Mouse (Mus musculus): ENCODE measurements at regions not wholly inside any gene's neighbourhood (a gene's known extent, or its start where the extent isn't known, plus 50 kb on each side); places are given as distances from the start of the nearest gene placed in this dataset.

DNA sequence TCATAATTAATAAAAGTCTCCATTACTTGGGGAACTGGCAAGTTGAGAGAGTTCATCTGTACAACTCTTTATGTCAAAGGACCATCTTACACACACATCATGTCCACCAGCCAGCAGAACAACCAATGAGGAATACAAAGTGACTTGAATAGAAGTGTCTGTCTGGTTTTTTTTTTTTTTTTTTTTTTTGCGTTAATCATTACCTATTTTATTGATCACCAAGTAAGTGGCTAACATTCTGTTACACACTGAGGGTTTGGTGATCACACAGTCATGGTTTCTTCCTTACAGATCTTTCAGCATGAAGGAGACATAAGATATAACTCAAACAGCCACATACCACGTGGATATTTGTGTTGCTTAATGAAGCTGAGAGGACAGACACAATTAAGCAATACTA is 147.6 kb upstream of the Adamts3 start:
- DNase-seq (ENCODE audit: low spot score in 2 of 2), result no peak

DNA sequence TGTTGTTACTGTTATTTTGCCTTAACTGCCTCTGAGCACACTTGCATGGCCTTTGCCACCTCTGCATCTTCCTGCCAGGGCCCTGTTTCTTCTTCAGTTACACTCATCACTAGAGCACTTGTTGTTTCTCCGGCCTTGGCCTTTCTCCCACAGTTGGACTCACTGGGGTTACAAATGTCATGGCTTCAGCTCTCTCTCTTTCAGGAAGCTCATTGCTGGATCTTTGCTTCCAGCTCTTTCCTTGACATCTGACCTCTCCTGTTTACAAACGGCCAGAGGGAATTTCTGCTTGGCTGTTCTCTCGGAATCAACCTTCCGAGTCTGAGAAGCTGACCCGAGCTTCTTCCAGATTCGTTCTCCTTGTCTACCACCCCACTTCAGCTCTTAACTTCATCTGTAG is 146.6 kb upstream of the Adamts3 start:
- DNase-seq (ENCODE audit: low spot score in 2 of 2), result no peak

DNA sequence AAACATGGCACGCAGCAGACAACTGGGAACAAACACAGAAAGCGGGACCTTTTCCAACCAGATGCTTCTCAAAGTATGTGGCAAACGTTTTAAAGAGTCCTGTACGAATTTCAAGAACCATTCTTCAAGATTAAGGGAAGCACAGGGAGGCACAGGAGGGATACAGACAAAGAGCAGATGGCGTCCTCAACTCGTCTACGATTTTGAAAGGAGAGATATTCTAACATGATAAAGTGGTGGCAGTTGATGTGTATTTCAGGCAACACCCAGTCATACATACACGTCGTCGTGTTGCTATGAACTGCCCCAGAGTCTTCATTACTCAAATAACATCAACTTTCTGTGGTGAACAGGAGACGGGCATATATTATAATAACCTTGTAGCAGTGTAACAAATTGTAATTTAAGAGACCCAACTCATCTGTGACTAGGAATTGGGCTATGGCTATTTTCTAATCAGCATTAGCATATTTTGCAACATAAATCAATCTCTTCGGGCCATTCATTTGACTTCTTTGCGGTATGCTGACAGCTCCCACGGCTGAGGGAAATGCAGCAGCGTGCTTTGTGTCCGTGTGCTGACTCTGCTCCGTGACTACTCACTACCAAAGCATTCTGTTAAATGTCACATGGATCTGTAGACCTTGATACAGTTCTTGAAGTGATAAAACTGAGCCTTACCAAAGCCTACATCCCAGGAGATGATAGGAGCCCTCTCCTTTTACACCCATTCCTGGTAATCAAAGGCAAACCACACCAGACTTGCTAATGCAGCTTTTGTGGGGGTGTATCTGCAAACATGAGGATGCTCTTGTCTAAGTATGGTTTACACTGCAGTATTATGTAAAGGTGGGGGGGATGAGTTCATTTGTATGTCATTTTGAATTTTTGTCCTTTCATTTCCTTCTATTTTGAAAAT is 144.0 kb upstream of the Adamts3 start:
- DNase-seq (ENCODE audit: low spot score in 2 of 2), result peak in 1 of 2 experiments; percentile 16

DNA sequence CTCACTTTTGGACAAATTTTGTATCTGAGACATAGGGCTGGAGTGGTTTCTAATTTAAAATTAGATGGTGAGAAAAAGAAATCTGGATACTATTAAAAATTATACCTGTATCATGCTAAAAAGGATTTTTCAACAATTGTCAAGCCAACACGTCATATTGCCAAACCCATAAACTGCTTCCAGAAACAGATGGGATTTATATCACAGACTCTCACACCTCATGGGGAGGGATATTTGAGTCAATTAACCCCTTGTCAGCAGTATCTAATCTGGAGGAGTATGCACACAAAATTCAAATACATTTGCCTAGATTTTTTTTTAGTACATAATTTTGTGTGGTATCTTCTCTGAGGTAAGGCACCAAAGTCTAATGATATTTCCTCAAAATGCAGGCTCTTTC is 138.3 kb upstream of the Adamts3 start:
- no peak for DNase-seq (ENCODE audit: low spot score in 2 of 2)

DNA sequence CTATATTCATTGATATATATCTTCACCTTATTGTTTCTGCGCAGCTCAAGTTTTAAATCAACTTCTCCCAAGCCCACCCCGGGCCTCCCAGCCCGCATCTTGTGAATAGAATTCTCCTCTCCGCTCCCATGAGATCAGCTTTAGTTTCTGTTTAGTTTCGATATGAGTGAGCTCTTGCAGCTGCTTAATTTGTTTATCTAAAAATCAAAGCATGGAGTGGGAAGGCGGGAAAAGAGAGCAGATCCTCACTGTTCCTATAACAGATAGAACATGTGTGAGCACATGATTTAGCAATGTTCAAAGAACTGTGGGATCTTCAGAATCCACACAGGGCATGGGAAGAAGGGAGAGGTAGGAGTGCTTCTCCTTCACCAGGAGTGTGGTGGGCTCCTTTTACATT is 117.6 kb upstream of the Adamts3 start:
- DNase-seq (ENCODE audit: low spot score in 2 of 2), result no peak

DNA sequence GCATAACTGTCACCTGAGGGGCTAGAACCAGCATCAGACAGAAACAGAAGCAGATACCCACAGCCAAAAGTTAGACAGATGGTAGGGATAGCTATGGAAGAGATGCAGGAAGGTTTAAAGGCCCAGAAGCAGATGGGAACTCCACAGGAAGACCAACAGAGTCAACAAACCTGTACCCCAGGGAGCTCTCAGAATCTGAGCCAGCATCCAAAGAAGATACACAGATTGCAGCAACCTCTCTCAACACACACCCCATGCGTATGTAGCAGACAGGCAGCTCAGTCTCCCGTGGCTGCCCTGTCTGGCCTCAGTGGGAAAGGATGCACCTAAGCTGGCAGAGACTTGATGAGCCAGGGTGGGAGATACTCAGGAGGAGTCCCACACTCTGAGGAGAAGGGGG is 108.4 kb upstream of the Adamts3 start:
- no peak for DNase-seq (ENCODE audit: low spot score in 2 of 2)

DNA sequence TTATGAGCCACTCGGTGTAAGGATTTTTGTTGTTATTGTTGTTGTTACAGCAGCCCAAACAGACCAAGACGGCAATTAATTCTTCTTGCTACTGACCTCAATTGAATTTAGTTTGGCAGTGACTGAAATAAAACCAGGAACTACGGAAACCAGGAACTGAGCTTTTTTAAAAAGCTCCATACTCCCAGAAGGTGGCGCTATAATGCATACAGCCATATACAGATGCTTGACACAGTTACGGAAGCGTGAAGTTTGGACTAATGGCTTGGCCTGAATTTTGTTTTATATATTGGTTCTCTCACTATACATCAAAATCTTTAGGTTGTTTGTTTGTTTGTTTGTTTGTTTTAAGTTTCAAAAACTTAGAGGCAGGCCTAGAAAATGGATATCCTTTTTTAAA is 98.5 kb upstream of the Adamts3 start:
- no peak for DNase-seq (ENCODE audit: low spot score in 2 of 2)

DNA sequence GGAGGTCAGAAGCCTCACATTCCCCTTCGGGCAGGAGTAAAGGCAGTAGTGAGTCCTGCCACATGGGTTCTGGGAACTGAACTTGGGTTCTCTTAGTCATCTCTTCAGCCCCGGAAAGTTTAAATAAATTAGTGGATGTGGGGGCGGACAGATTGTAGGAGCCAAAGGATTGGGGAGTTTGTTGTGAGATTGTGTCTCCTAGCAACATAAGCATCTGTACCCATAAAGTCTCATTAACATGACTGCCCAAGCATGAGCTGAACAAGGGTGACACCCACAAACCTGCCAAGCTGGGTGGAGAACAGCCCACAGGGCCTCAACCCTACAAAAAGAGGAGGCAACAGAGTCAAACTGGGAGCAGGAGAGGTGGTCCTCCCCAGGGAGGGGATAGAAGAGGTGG is 97.1 kb upstream of the Adamts3 start:
- peak; percentile 4 to 20 for DNase-seq (ENCODE audit: low spot score in 2 of 2)

DNA sequence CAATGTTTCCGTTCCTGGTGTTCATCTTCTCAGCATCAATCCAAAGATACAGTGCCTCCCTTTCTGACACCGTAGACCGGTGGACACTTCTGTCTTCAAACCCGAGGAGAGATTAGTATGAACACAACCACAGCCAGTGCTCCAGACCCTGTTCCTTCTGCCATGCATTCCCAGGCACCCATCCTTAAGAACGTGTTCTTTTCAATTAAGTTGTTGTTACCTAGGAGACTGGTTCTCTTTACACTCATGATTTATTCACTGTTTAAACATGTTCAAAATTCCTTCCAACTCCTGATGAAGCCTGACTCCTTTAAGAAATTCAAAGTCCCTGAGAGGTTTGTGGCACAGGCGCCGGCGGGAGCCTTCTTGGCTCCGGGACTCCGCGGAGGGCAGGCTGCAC is 69.5 kb upstream of the Adamts3 start:
- DNase-seq (ENCODE audit: low spot score in 2 of 2), result no peak

DNA sequence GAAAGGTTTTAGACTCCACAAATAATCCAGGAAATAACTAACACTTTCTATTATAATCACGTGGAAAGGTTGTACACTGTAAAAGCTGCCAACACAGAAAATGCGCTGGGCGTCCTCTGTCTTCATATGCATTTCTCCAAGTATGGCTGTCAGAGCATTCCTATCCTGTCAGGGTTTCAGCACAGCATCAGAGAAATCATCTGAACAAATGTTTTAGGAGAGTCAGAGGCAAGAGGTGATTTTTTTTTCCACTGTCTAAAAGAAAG is 62.5 kb upstream of the Adamts3 start:
- no peak for DNase-seq (ENCODE audit: low spot score in 2 of 2)

DNA sequence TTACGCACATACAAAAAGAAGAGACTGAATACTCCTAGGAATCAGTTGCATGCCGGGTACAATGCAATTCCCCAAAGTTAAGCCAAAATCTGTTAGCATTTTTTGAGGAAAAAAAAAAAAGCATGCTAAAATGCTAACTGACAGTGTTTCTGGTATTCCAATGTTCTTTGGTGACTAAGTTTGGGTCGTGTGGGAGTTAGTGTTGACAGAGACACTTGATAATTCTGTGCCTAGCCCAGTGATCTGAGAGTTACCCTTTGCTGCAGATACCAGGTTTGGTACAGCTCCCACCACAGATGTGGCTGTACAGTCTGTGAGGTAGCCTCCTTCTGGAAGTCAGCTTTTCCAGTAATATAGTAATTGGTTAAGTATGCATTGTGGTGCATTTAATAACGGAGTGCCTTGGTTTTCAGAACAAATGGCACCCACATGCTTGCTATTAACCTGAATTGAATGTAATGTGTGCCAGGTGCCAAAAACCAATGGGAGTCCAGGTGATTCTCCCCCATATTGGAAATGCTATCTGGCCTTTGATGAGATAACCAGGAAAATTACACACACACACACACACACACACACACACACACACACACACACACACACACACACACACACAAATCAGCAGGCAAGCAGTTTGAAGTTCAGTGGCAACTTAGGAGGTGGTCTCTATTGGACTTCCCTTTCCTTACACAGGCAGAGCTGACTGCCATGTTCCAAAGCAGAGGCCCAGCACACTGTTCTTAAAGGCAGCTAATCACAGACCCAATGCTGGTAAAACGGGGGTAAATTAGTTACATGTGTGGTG is 61.9 kb upstream of the Adamts3 start:
- DNase-seq (ENCODE audit: low spot score in 2 of 2), result no peak

DNA sequence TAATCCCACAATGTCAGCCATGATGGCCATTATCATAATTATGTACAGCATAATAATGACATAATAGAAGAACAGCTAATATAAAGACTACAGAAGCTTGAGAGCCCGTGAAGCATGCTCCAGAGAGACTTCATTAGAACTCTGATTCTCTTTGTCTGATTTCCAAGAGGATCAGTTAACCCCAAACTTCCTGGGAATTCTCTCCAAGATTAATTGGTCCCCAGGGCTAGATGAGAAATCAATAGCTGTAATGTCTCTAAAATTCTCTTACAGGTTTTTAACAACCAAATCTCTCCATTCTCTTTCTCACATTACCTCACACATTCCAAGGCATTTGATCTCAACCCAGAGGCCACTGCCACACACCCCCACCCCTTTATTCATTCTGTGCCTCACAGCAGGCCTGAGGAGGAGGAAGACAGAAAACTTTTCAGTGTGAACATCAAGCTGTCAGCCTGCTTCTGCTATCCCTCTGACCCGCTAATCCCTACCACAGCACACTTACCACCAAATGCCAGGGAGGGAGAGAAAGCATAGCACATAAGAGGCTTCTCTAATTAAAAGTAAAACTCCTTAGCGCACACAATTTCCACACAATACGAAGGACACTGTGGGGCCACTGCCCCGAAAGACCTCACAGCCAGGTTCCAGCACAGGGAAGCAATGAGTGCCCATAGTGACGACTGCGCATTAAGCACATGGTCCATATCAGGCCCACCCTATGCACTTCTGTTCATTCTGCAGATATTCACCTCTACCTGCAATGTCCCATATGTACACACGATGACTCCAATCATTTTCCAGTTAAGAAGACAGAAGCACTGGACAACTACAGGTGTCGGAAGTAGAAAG is 60.4 kb upstream of the Adamts3 start:
- DNase-seq (ENCODE audit: low spot score in 2 of 2), result no peak

DNA sequence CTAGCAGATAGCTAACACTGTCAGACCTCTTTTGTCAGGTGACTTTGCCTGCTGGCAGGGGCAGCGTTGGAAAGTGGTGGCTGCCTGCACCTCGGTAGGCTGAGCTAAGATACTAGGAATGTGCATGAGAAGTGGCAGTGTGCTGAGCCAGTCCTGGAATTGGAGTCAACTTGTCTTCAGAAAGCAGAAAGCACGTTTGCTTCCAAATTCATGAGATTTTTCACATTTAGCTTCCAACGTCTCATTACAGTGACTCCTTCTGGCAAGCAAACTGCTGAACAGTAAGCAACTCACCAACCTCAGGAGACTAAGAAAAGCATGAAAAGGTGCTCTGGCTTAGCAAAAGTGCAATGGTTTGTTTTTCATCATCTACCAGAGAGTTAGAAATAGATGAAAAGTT is 59.1 kb upstream of the Adamts3 start:
- peak in 1 of 2 experiments; percentile 3 for DNase-seq (ENCODE audit: low spot score in 2 of 2)

DNA sequence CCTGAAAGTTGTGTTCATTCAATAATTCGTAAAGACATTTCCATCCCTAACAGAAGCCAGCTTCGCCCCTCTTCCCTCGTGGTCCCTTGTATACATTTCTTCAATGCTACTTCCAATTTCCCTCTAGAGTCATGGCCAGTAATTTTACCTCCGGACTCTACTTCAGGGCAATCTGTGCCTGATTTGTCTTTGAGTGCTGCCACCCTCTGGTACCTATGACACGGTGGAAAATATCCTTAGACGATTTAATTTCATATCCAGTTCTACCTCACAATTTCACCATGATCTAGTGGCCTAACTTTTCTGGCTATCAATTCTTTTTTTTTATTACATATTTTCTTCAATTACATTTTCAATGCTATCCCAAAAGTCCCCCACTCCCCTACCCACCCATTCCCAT is 49.9 kb upstream of the Adamts3 start:
- DNase-seq (ENCODE audit: low spot score in 2 of 2), result no peak
